Mouse (Mus musculus) spleen, postnatal 14 days (tissue): ENCODE results near the gene Armc9.

Source experiments
- DNase-seq, 2 experiments: peaks; one replicate each; pipeline ENCODE4 v3.0.0; 2021 to 2022; ENCODE audit warnings: low spot score in 2 of 2

Armc9 gene

GRCm38 (mm10) chr1:86225195-86225594 is 70.6 kb downstream of the Armc9 start:
- no peak for DNase-seq

GRCm38 (mm10) chr1:86228653-86229052 is 74.1 kb downstream of the Armc9 start:
- no peak for DNase-seq

GRCm38 (mm10) chr1:86229184-86229829 is 74.7 kb downstream of the Armc9 start:
- DNase-seq = no peak

- DNase-seq = no peak
Observed at GRCm38 (mm10) chr1:86232631-86233030, 78.1 kb downstream of the Armc9 start.

- DNase-seq = no peak
Observed at GRCm38 (mm10) chr1:86233808-86234207, 79.2 kb downstream of the Armc9 start.

GRCm38 (mm10) chr1:86235118-86235517 is 80.5 kb downstream of the Armc9 start:
- DNase-seq = no peak

- no peak for DNase-seq
Observed at GRCm38 (mm10) chr1:86236442-86236841, 81.9 kb downstream of the Armc9 start.

GRCm38 (mm10) chr1:86239010-86239409 is 84.4 kb downstream of the Armc9 start:
- DNase-seq = no peak

GRCm38 (mm10) chr1:86239871-86240270 is 85.3 kb downstream of the Armc9 start:
- DNase-seq = no peak

GRCm38 (mm10) chr1:86240959-86241358 is 86.4 kb downstream of the Armc9 start:
- DNase-seq = no peak

- no peak for DNase-seq
Observed at GRCm38 (mm10) chr1:86243490-86243889, 88.9 kb downstream of the Armc9 start.

GRCm38 (mm10) chr1:86245301-86246085 is 90.9 kb downstream of the Armc9 start:
- no peak for DNase-seq

GRCm38 (mm10) chr1:86253410-86253809 is 98.8 kb downstream of the Armc9 start:
- no peak for DNase-seq

GRCm38 (mm10) chr1:86256311-86256710 is 101.7 kb downstream of the Armc9 start:
- no peak for DNase-seq

GRCm38 (mm10) chr1:86257228-86257627 is 102.6 kb downstream of the Armc9 start:
- DNase-seq = no peak

- DNase-seq = no peak
Observed at GRCm38 (mm10) chr1:86258171-86258824, 103.7 kb downstream of the Armc9 start.

GRCm38 (mm10) chr1:86263564-86264339 is 109.2 kb downstream of the Armc9 start:
- DNase-seq = no peak

- no peak for DNase-seq
Observed at GRCm38 (mm10) chr1:86265060-86265459, 110.5 kb downstream of the Armc9 start.

GRCm38 (mm10) chr1:86268492-86269189 is 114.1 kb downstream of the Armc9 start:
- no peak for DNase-seq

GRCm38 (mm10) chr1:86269190-86269508 is 114.6 kb downstream of the Armc9 start:
- no peak for DNase-seq

- DNase-seq = no peak
Observed at GRCm38 (mm10) chr1:86271707-86272106, 117.1 kb downstream of the Armc9 start.

GRCm38 (mm10) chr1:86277055-86277454 is 122.5 kb downstream of the Armc9 start:
- DNase-seq = no peak
